Mouse (Mus musculus): Measurements from ENCODE around the gene Tm6sf1.
"Not testable (repeated sequence)": the region's sequence is repeated elsewhere in the genome, so short reads cannot be mapped to it uniquely, and the experiment has no call there.

The Tm6sf1 gene

GRCm38 (mm10) chr7:81858968-81859721 lies at the start of gene Tm6sf1:
Gene Tm6sf1, plus strand, starts transcription at chr7:81859001.
- in situ Hi-C loops (cut with MboI; ENCODE audit: low sequenced_read_pairs): no loop called here

GRCm38 (mm10) chr7:81824906-81825305 lies 33.9 kb upstream of the Tm6sf1 start:
- in situ Hi-C loops (cut with MboI; ENCODE audit: low sequenced_read_pairs): no loop called here

- in situ Hi-C loops (cut with MboI; ENCODE audit: low sequenced_read_pairs): no loop called here
These were observed 33.4 kb upstream of the Tm6sf1 start for GRCm38 (mm10) chr7:81825381-81825780.

GRCm38 (mm10) chr7:81827806-81828667 lies 30.8 kb upstream of the Tm6sf1 start:
- in situ Hi-C loops (cut with MboI; ENCODE audit: low sequenced_read_pairs): no loop called here

GRCm38 (mm10) chr7:81828681-81829378 lies 30.0 kb upstream of the Tm6sf1 start:
- in situ Hi-C loops (cut with MboI; ENCODE audit: low sequenced_read_pairs): no loop called here

GRCm38 (mm10) chr7:81829379-81829894 lies 29.4 kb upstream of the Tm6sf1 start, which contains the start of gene Btbd1:
Gene Btbd1, minus strand, starts transcription at chr7:81829431.
- in situ Hi-C loops (cut with MboI; ENCODE audit: low sequenced_read_pairs): no loop called here

DNA sequence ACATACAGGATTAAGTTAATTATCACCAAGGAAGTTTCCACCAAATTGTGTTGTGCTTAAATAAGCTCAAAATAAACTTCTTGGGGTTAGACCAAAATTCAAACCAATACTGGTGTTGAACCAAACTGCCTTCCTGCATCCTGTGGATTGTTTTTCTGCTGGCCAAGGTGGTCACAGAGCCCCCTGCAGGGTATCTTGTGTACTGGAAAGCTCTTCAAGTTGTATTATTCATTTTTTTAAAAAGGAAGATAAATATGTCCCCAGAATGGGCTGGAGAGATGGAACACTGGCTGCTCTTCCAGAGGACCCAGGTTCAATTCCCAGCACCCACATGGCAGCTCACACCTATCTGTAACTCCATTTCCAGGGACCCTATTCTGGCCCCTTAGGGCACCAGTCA lies 24.0 kb upstream of the Tm6sf1 start:
- in situ Hi-C loops (cut with MboI; ENCODE audit: low sequenced_read_pairs): no loop called here

DNA sequence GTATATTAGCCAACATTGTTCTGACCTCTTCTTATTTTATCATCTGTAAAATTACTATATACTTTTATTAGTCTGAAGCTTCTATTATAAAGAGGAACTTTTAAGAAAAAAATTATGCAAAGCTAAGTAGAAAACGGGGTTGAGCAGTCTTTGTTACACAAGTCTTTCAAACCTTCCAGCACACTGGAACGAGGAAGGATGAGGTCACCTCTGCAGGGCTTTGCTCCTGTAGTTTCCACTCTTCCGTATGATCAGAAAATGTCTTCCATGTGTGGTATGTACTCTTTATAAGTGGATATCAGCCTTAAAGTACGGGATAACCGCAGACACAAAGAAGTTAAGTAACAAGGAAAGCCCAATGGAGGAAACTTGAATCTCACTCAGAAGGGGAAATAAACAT lies 23.4 kb upstream of the Tm6sf1 start:
- in situ Hi-C loops (cut with MboI; ENCODE audit: low sequenced_read_pairs): no loop called here

GRCm38 (mm10) chr7:81837771-81838170 lies 21.0 kb upstream of the Tm6sf1 start:
- in situ Hi-C loops (cut with MboI; ENCODE audit: low sequenced_read_pairs): not testable (repeated sequence)

DNA sequence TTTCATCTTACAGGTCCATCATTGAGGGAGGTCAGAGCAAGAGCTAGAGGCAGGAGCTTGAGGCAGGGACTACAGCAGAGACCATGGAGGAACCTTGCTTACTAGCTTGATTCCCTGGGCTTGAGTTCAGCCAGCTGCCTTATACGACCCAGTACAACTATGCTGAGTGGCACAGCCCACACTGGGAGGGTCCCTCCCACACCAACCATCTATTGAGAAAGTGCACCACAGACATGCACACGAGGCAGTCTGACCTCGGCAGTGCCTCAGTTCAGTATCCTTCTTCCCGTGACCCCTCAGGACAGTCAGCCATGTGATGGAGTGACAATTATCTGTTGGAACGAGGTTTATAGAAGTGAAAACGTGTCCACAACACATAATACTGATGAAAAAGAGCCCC lies 19.1 kb upstream of the Tm6sf1 start:
- in situ Hi-C loops (cut with MboI; ENCODE audit: low sequenced_read_pairs): no loop called here

DNA sequence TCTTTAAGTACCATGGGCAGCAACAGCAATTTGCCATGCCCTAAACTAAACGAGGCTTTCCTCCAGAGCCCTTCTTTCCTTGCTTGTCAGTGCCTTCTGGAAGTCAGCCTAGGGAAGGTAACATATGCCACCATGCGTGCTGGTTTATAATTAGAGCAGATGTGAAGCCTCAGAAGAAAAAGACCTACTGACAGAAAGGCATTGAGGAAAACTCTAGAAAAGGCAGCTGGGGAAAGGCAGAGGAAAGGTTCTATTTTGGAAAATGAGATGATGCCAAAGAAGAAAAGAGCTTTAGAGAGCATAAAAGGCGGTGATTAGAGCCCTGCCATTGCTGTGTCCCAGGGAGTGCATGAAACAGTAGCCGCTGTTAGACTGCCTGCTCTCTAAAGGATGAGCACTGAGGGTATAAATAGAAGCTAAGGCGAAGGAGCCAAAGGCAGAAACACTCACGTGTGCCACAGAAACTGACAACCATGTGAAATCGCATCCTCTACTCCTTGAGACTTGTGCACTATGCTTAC lies 18.1 kb upstream of the Tm6sf1 start:
- in situ Hi-C loops (cut with MboI; ENCODE audit: low sequenced_read_pairs): no loop called here

DNA sequence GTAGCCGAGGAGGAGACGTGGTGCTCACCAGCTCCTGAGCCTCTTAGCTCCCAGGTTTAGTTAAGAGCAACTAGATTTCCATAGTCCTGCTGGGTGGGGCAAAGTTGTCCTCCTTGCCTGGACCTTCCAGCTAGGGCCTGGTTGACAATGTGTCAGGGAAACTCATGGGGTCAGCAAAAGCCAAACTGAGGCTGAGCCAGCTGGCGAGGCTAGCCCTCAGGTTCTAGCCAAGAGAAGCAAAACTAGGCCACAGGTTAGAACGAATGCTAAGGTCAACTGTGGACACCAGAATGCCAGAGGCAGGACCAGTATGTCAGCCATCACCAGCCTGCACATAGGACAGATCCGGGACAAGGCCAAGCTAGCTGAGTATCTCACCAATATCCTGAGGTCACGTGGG lies 17.4 kb upstream of the Tm6sf1 start:
- in situ Hi-C loops (cut with MboI; ENCODE audit: low sequenced_read_pairs): no loop called here

GRCm38 (mm10) chr7:81842141-81842540 lies 16.7 kb upstream of the Tm6sf1 start:
- in situ Hi-C loops (cut with MboI; ENCODE audit: low sequenced_read_pairs): no loop called here

GRCm38 (mm10) chr7:81842998-81843397 lies 15.8 kb upstream of the Tm6sf1 start:
- in situ Hi-C loops (cut with MboI; ENCODE audit: low sequenced_read_pairs): no loop called here

GRCm38 (mm10) chr7:81843903-81844302 lies 14.9 kb upstream of the Tm6sf1 start:
- in situ Hi-C loops (cut with MboI; ENCODE audit: low sequenced_read_pairs): no loop called here

DNA sequence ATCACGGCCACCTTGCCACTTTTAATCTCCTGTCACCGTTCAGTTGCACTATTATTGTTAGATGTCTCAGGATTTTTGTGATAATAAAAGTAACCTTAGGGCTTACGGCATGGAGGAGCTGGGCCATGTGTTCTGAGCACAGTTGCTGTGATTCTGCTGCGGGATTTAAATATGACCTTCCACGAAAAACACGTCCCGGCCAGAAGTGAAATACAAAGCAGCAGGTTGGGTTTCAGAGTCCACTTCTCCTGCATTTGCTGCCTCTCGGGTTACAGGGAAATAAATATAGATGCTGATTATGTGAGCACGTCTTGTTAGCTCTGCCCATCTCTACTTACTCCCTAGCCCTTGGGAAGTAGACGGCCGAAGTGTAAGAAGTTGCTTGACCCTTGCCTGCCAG lies 14.0 kb upstream of the Tm6sf1 start:
- in situ Hi-C loops (cut with MboI; ENCODE audit: low sequenced_read_pairs): no loop called here

DNA sequence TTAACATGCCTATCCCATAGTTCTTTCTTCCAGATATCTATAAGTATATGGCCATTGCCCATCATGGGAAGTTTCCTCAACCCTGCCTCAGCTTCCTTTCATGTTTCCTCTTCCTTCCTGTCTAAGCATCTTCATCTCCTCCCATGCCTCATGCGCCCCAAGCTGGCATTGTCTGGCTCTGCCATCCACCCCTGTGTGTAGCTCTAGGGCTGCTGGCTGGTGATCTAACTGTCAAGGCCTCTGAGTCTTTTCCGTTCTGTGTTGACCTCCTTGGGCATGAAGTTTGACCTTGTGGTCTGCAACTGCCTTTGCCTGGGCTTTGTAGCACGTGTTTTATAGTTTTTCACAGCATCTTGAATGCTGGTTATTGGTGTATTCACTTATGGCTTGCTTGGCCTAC lies 13.5 kb upstream of the Tm6sf1 start:
- in situ Hi-C loops (cut with MboI; ENCODE audit: low sequenced_read_pairs): no loop called here

GRCm38 (mm10) chr7:81846008-81846407 lies 12.8 kb upstream of the Tm6sf1 start:
- in situ Hi-C loops (cut with MboI; ENCODE audit: low sequenced_read_pairs): no loop called here

GRCm38 (mm10) chr7:81847010-81847409 lies 11.8 kb upstream of the Tm6sf1 start:
- in situ Hi-C loops (cut with MboI; ENCODE audit: low sequenced_read_pairs): no loop called here

- in situ Hi-C loops (cut with MboI; ENCODE audit: low sequenced_read_pairs): no loop called here
These were observed 11.0 kb upstream of the Tm6sf1 start for GRCm38 (mm10) chr7:81847777-81848176.

DNA sequence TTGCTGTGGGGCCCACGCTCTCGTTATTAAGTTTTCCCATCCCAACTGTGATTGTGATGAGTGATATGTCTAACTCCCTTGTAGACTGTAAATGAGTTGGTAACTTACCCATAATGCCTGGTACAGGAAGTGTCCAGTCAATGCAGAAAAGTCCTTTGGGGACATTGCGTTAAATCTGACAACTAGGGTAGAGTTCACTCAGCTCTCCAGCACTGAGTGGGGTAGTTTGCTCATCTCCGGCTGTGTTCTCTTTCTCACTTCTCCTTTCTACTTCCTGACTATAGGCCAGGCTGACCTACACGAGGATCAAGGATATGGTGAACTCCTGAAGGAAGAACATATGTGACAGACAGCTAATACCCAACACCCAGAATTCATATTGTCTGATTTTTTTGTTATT lies 9.6 kb upstream of the Tm6sf1 start:
- in situ Hi-C loops (cut with MboI; ENCODE audit: low sequenced_read_pairs): no loop called here

Measured in CH12F3 (cell line).